Mouse (Mus musculus) limb, embryonic 12.5 days (tissue): ENCODE data around the gene Ltbp1. TPM values are rescaled to one million over a fixed set of nuclear protein-coding genes. Genes with fewer than 3 reads are reported as not detected.
A peak's percentile ranks its signal among the peaks of the same experiment; 100 is the strongest.

Experiments used
- ATAC-seq: fragments of 200-750 bp; cut with Nextera tagmentation; 2 replicates; pipeline ENCODE4 v1.8.0; 2017; ENCODE audit warnings: low read depth, moderate TSS enrichment; ENCODE audit not compliant: insufficient number of reproducible peaks, insufficient read depth, low FRiP score, low TSS enrichment
- H3K27ac ChIP-seq: fragments of 300-500 bp; sonication (generic); 2 replicates; pipeline ENCODE4 v1.5.1; 2016; ENCODE audit warnings: mild to moderate bottlenecking, moderate library complexity
- H3K27me3 ChIP-seq: fragments of 300-500 bp; sonication (generic); 2 replicates; pipeline ENCODE4 v1.6.1; 2016; ENCODE audit warnings: mild to moderate bottlenecking, moderate library complexity
- H3K36me3 ChIP-seq: fragments of 300-500 bp; sonication (generic); 2 replicates; pipeline ENCODE4 v1.6.1; 2016; ENCODE audit warnings: mild to moderate bottlenecking, moderate library complexity
- H3K4me1 ChIP-seq: fragments of 300-500 bp; sonication (generic); replicated peaks from 2 replicates; pipeline ENCODE4 v1.6.1; 2016
- H3K4me2 ChIP-seq: fragments of 300-500 bp; sonication (generic); 2 replicates; pipeline ENCODE4 v1.6.1; 2016; ENCODE audit warnings: mild to moderate bottlenecking, moderate library complexity
- H3K4me3 ChIP-seq: fragments of 300-500 bp; sonication (generic); replicated peaks from 2 replicates; pipeline ENCODE4 v1.5.1; 2016; ENCODE audit warnings: mild to moderate bottlenecking
- H3K9ac ChIP-seq: fragments of 300-500 bp; sonication (generic); replicated peaks from 2 replicates; pipeline ENCODE4 v1.6.1; 2016; ENCODE audit warnings: mild to moderate bottlenecking, moderate library complexity
- H3K9me3 ChIP-seq: fragments of 300-500 bp; sonication (generic); 2 replicates; pipeline ENCODE4 v1.6.1; 2016; ENCODE audit warnings: mild to moderate bottlenecking, moderate library complexity
- WGBS: fragments of 180-500 bp; shearing (Covaris S2); methylation state at CpG from one replicate; pipeline ENCODE4 v1.1.7; 2016; 5-methylcytosine and 5-hydroxymethylcytosine counted together
- polyA plus RNA-seq: library from polyadenylated mRNA; unstranded; fragments of >200 nt; fragmentation: Nextera tagmentation; extraction: Ambion mirVana; gene quantifications from 2 replicates; pipeline ENCODE4 v1.2.1, GENCODE M21; 2016

The Ltbp1 gene
- polyA plus RNA-seq, 1 experiment from 2014 or later, result 43.8 TPM

- H3K36me3 ChIP-seq, result peaks cover 63% of the 10 kb centered on the region
- H3K27me3 ChIP-seq, result no peaks in the 10 kb centered on the region
- no peak overlapping the region for H3K27ac ChIP-seq
- no peak for ATAC-seq
- 89% methylated on average over 3 of the region's 3 CpGs for WGBS
- no peaks in the 10 kb centered on the region for H3K9me3 ChIP-seq
- H3K4me3 ChIP-seq, result no peak overlapping the region
- no peak overlapping the region for H3K4me2 ChIP-seq
- 0 out of 2 replicates have a peak, but pooled peaks cover 7% of the 10 kb centered on the region for H3K4me1 ChIP-seq
- H3K9ac ChIP-seq, result no peak overlapping the region
Measured at GRCm38 (mm10) chr17:75293725-75294124, 288.4 kb downstream of the Ltbp1 start.

GRCm38 (mm10) chr17:75300908-75301307 is 295.5 kb downstream of the Ltbp1 start:
- Histone ChIP-seq H3K4me3 (no peak overlapping the region), H3K27ac (no peak overlapping the region), H3K9ac (no peak overlapping the region), H3K4me1 (no peaks in the 10 kb centered on the region), H3K9me3 (no peaks in the 10 kb centered on the region), H3K36me3 (peaks cover 72% of the 10 kb centered on the region), H3K27me3 (no peaks in the 10 kb centered on the region), H3K4me2 (no peak overlapping the region)
- ATAC-seq, result no peak
- WGBS, result 82% methylated on average over 4 of the region's 4 CpGs

DNA sequence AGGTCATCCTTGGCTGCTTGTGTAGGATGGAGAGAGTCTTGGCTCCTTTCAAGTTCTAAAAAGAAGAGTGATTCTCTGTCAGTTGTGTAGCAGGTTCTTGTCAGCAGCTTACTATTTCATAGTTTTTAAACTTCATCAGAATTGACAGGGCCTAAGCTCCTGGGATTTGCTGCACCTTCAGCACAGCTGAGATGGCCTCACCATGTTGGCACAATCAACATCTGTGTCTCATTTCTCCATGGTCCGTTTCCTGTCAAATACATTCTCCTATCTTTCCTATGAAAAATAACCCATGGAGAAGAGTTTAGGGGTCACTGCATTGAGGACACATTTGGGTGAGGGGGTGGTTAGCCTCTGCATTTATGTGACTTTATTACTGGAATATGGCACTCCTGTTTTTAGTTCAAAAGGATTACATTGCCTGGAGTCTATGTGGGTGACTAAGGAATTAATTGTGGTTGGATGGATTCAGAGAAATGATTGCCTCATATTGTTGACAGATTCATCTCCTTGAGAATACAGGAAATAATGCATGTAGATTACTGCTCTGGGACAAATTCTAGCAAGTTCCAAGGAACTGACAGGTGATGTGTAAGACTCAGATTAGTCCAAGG is 299.5 kb downstream of the Ltbp1 start:
- WGBS, result 76% methylated on average over 1 of the region's 1 CpGs
- Histone ChIP-seq H3K4me2 (no peak overlapping the region), H3K9me3 (no peaks in the 10 kb centered on the region), H3K9ac (no peak overlapping the region), H3K27ac (no peak overlapping the region), H3K36me3 (peaks cover 39% of the 10 kb centered on the region), H3K4me1 (peaks cover 5% of the 10 kb centered on the region), H3K4me3 (no peak overlapping the region), H3K27me3 (no peaks in the 10 kb centered on the region)
- no peak for ATAC-seq

DNA sequence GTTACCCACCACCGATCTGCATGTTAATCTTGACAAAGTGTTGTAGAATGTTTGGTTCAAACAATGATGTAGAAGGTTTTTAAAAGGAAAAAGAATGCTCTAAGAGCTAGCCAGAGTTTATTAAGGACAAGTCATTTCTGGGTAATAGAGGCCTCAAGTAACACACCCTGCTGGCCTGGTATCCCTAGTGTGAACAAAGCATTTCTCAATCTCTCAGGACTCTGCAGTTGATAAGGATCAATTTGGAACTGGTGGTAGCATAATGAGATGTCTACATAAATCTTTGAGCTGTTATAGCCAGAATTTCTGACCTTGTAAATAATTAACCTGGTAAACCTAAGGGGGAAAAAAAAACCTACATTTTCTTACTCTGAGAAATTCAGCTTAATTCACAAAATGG is 300.3 kb downstream of the Ltbp1 start:
- no peaks in the 10 kb centered on the region for H3K27me3 ChIP-seq
- no peak for ATAC-seq
- H3K4me2 ChIP-seq, result no peak overlapping the region
- 73% methylated on average over 1 of the region's 1 CpGs for whole genome bisulfite sequencing
- no peak overlapping the region for H3K4me3 ChIP-seq
- H3K27ac ChIP-seq, result no peak overlapping the region
- H3K9me3 ChIP-seq, result no peaks in the 10 kb centered on the region
- H3K4me1 ChIP-seq, result peaks cover 5% of the 10 kb centered on the region
- H3K36me3 ChIP-seq, result peaks cover 38% of the 10 kb centered on the region
- no peak overlapping the region for H3K9ac ChIP-seq

DNA sequence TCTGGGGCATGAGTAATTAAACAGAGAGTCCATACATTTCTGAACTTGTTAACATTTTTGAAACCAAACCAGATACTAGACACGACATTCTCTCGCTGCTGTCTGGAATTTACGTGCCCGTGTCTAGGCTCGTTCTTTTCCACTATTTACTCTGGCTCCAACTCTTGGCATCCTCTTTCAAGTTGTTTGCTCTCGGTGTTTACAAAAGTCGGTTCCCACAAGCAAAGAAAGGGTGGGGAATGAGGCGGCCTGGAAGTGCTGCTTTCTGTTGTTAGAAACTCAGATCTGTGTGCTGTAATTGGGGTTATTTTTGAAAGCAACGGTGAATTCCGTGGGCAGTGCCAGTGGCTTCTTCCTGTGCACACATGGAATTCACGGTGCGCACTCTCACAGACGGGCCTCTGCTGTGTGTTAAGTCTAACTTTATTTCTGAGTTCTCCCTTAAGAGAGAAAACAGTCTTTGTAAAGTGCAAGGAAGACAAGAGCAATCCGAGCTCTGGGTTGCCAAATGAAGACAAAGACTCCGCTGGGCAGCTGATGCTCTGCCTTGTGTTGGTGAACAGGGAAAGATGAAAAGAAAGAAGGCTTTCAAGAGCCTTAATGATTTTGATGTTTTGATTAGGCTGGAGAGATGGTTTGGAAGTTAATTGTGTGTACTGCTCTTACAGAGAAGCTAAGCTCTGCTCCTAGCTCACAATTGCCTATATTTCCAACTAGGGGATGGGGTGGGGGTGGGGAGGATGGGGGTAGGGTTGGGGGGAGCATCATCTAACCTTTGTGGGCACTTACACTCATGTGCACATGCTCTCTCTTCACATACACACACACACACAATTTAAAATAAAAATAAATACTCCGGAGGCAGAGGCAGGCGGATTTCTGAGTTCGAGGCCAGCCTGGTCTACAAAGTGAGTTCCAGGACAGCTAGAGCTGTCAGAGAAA is 302.0 kb downstream of the Ltbp1 start:
- Histone ChIP-seq H3K36me3 (peaks cover 45% of the 10 kb centered on the region), H3K9me3 (no peaks in the 10 kb centered on the region), H3K27ac (peak overlapping the region; percentile 66; the same call in 1 of the 2 replicates), H3K4me3 (no peak overlapping the region), H3K9ac (no peak overlapping the region), H3K27me3 (no peaks in the 10 kb centered on the region), H3K4me2 (no peak overlapping the region), H3K4me1 (peaks cover 5% of the 10 kb centered on the region)
- WGBS, result 56% methylated on average over 18 of the region's 18 CpGs
- ATAC-seq, result no peak

DNA sequence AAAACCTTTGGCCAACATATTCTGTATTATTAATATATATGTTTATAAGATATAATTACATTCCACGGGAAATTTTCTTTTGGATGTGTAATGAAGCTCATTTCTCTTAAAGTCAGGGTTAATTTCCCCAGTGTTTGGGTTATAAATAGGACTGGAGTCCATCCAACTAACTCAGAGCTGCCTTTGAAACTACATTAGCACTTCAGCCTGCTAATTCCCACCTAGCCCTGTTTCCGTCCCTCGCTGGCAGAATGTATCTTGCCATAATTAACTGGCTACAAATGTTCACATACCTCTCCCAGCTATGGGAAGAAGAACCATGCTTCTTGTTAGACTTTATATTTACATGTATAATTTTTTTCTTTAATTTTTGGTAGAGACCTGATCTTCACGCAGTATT is 311.7 kb downstream of the Ltbp1 start:
- ATAC-seq, result no peak
- WGBS, result 71% methylated on average over 4 of the region's 4 CpGs
- Histone ChIP-seq H3K4me3 (no peak overlapping the region), H3K4me1 (0 out of 2 replicates have a peak, but pooled peaks cover 8% of the 10 kb centered on the region), H3K27ac (no peak overlapping the region), H3K27me3 (no peaks in the 10 kb centered on the region), H3K9me3 (no peaks in the 10 kb centered on the region), H3K9ac (no peak overlapping the region), H3K4me2 (no peak overlapping the region), H3K36me3 (peaks cover 63% of the 10 kb centered on the region)

DNA sequence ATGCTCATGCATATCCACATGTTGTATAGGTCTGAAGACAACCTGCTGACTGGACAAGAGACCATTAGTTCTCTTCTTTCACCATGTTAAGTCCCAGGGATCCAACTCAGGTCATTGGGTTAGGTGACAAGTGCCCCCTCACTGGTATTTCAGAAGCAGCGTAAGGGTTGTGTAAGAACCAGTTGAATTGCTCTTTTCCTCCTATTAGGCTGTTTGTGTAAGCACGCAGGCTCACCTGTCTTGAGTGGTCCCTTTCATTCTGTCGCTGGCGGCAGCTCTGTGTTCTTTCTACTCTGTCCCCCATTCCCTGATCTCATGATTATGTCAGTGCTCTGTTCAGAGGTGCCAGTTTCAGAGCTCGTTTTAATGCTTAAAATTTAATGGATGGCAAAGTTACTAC is 317.9 kb downstream of the Ltbp1 start:
- H3K27ac ChIP-seq, result 0 out of 2 replicates have a peak overlapping the region, but pooled peaks have one; percentile 7
- no peak overlapping the region for H3K4me2 ChIP-seq
- H3K9me3 ChIP-seq, result no peaks in the 10 kb centered on the region
- H3K27me3 ChIP-seq, result no peaks in the 10 kb centered on the region
- H3K4me3 ChIP-seq, result no peak overlapping the region
- H3K36me3 ChIP-seq, result peaks cover 31% of the 10 kb centered on the region
- no peak overlapping the region for H3K9ac ChIP-seq
- ATAC-seq, result no peak
- H3K4me1 ChIP-seq, result peaks cover 8% of the 10 kb centered on the region; the same call in 1 of the 2 replicates
- WGBS, result 74% methylated on average over 5 of the region's 5 CpGs

- Histone ChIP-seq H3K27ac (0 out of 2 replicates have a peak overlapping the region, but pooled peaks have one; percentile 7), H3K4me1 (peaks cover 10% of the 10 kb centered on the region; the same call in 1 of the 2 replicates), H3K36me3 (peaks cover 35% of the 10 kb centered on the region), H3K4me2 (no peak overlapping the region), H3K9me3 (no peaks in the 10 kb centered on the region), H3K9ac (no peak overlapping the region), H3K27me3 (no peaks in the 10 kb centered on the region), H3K4me3 (no peak overlapping the region)
- 76% methylated on average over 10 of the region's 10 CpGs for WGBS
- ATAC-seq, result no peak
Measured at GRCm38 (mm10) chr17:75323766-75324165, 318.4 kb downstream of the Ltbp1 start.

DNA sequence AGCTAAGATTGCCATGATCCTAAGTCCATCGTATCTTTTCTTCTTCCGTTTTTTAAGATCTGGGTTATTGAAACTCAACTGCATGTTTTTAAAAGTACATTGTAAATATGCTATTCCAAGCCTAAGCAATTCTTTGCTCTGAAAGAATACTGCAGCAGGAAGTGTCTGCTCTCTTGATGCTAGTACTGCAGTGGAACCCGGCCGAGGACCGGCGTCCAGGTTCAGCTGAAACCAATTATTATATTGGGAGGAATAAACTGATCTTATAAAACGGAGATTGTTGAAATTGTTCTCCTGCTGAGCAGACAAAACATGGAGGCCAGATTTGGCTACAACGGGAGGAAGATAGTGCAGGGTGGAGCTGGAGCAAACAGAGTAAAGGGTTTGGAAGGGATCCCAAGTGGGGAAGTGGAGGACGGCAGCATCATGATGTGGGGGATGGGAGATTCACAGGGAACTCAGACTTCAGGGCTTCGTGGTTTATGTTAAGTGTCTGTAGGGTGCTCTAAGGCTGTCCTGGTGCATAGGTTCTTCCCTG is 322.8 kb downstream of the Ltbp1 start:
- Histone ChIP-seq H3K36me3 (peaks cover 40% of the 10 kb centered on the region), H3K27me3 (no peaks in the 10 kb centered on the region), H3K4me3 (no peak overlapping the region), H3K9ac (no peak overlapping the region), H3K4me1 (peaks cover 2% of the 10 kb centered on the region; the same call in 1 of the 2 replicates), H3K27ac (no peak overlapping the region), H3K9me3 (no peaks in the 10 kb centered on the region), H3K4me2 (no peak overlapping the region)
- WGBS, result 55% methylated on average over 10 of the region's 10 CpGs
- ATAC-seq, result no peak

GRCm38 (mm10) chr17:75330366-75330765 is 325.0 kb downstream of the Ltbp1 start:
- ATAC-seq, result no peak
- WGBS, result 88% methylated on average over 6 of the region's 6 CpGs
- H3K4me3 ChIP-seq, result no peak overlapping the region

DNA sequence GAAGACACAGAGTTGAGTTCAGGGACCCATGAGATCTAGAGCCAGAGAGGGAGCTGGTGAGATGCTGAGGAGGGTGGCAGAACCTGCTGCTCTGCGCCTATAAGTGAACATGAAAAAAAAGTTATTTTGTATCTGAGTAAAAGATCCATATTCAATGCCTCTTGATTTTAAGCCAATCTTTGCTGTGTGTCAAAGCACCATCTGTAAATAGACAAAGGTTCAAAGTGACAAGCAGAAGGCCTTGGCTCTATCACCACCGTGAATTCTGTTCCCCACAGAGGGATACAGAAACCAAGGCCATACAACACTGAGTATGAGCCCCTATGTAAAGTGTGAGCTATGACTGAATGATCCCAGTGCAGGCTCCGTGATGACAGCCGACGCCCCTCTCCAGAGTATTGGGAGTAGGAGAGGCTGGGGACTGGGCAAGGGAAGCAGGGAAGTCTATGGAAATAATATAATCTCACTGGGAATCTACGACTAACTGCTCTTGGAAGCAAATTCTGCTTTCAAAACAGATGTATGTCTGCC is 326.1 kb downstream of the Ltbp1 start:
- Histone ChIP-seq H3K27me3 (no peaks in the 10 kb centered on the region), H3K9ac (no peak overlapping the region), H3K4me3 (no peak overlapping the region), H3K9me3 (no peaks in the 10 kb centered on the region), H3K4me2 (no peak overlapping the region), H3K4me1 (0 out of 2 replicates have a peak, but pooled peaks cover 2% of the 10 kb centered on the region), H3K36me3 (peaks cover 48% of the 10 kb centered on the region), H3K27ac (no peak overlapping the region)
- 88% methylated on average over 6 of the region's 6 CpGs for WGBS
- no peak for ATAC-seq

More at GRCm38 (mm10) chr17:75330366-75330765, 325.0 kb downstream of the Ltbp1 start:
- Histone ChIP-seq H3K27ac (no peak overlapping the region), H3K36me3 (peaks cover 48% of the 10 kb centered on the region), H3K4me1 (0 out of 2 replicates have a peak, but pooled peaks cover 2% of the 10 kb centered on the region), H3K4me2 (no peak overlapping the region), H3K27me3 (no peaks in the 10 kb centered on the region), H3K9ac (no peak overlapping the region), H3K9me3 (no peaks in the 10 kb centered on the region)
